Mouse (Mus musculus): ENCODE measurements around the gene Aph1c.
"Not testable (repeated sequence)": the region's sequence is repeated elsewhere in the genome, so short reads cannot be mapped to it uniquely, and the experiment has no call there.

The Aph1c gene

DNA sequence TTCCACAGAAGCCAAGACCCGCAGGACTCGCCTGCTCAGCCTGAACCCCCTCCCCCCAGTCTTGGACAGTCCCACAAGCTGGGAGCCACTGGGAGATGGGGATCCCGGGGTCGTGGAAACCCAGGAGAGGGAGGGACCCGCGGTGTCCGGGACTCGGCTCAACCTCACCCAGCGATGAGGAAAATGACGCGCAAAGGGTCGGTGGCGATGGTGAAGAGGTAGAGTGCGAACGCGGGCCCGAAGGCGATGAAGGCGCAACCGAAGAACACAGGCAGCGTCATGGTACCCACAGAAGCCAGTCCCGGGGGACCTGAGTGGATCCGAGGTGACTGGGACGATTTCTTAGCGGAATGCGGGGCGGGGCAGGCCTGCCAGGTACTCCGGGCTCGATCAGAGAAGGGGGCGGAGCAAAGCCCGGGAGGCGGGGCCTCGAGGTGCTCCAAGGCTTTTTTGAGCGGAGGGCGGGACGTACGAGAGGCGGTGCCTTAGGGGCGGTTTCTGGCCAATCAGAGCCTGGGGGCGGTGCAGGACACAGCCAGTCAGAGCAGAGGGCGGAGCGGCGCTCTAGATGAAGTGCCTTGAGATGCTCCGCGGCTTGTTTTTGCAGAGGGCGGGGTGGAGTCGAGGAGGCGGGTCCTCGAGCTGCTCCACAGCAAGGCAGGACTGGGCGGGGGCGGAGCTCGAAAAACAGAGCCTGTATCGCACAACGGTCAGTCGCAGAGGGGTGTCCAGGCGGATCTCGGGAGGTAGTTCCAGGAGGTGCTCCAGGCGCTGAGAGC lies at the start of gene Aph1c:
Aph1c (minus strand) TSS at position 409 of the 779 bp plus-strand sequence.
- DNase-seq (ENCODE audit: low read depth, low spot score): peak; percentile 98

DNA sequence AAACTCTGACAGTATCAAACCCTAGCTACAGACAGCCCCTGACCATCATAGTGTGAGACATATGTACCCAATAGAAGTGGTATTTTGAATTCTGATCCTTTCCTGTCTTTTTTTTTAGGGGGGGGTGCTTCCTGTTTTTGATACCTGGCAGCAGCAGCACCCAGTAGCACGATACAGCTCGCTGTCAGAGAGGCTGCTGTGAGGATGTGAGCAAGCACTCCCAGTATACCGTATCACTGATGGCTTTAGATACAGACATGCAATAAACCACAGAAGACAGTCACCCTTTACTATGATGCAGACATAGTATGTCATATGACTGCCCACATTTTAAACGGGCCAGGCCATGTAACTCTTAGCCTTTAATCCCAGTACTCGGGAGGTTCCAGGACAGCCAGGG lies 49.0 kb upstream of the Aph1c start:
- no peak for DNase-seq (ENCODE audit: low read depth, low spot score)

DNA sequence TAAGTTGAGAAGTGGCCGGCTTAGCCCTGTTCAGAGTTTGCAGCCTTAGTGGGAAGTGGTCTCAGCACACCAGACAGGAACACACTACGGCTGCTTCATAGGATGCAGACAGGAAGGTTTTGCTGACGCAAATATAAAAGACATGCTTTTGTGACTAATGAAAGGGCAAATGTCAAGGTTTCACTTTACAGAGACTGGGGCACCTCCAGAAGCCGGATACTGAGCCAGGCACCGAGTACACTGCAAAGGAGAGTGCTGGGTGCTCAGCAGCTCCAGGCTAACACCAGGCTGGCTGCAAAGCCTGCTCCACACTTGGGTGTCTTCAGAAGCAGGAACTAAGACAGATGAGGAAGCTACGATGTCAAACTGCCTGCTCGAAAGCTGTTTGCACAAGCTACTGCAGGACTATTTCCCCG lies 47.9 kb upstream of the Aph1c start:
- no peak for DNase-seq (ENCODE audit: low read depth, low spot score)

DNA sequence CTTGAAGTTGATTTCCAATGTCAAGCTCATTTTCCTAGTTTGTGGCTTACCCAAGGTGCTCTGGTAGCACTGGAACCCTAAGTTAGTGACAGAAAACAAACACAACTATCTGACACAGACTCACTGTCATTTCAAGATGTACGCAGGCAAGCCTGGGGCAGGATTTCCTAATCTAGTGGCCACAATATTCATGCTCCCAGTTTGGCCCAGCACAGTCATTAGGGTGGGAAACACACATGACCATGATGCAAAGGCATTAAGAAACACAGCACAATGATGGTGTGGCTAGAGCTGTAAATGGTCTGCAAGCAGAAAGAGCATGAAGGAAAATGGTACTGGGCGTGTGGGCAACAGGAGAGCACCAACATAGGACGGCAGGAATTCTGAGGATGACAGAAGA lies 47.3 kb upstream of the Aph1c start:
- DNase-seq (ENCODE audit: low read depth, low spot score): no peak

DNA sequence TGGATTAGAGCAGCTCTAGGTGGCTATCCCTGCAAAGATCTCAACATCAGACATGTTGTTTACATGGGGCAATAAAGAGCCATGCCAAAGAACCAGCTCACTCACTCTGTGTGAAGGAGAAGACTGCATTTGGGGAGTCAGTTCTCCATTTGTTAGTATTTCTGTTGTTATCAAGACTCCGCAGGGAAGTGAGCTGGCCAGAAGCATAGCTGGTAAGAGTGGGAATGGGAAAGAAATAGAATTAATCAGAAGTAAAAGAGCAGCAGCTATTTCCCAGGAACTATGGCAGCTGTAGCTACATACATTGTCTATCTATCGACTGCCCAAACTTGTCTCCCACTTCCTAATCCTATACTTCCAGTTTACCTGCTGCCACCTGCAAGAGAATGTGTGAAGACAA lies 46.2 kb upstream of the Aph1c start:
- no peak for DNase-seq (ENCODE audit: low read depth, low spot score)

DNA sequence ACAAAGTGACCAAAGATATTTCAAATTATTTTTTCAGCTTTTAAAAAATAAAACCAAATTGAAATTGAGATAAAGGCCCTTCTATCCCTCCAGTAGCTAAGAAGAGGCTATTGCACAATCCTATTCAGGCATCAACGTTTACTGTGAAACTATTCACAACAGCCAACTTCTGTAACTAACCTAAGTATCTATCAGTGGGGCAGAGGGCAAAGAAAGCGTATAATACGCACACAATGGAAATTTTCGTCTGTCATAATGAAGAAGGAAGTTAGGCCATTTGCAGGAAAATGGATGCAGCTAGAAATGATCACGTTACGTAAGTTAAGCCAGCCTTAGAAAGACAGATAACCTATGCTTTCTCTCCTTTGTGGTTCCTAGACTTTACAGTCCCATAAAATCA lies 45.0 kb upstream of the Aph1c start:
- DNase-seq (ENCODE audit: low read depth, low spot score): no peak

DNA sequence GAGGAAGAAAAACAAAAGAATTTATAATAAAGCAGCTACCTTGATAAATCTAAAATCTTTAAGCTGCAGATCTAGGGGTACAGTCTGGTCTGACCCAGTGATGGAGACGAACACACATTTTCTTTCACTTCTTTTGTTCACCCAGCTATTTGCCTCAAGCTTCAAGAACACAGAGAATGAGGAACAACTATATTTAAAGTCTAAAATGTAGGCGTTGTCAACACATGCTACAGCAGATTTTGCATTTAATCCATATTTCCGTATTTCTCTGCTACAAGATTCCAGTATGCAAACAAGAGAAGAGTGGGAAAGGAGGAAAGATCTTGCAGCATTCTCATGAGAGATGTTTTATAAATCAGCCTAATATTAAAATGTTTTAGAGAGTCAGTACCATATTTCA lies 44.4 kb upstream of the Aph1c start:
- DNase-seq (ENCODE audit: low read depth, low spot score): no peak

DNA sequence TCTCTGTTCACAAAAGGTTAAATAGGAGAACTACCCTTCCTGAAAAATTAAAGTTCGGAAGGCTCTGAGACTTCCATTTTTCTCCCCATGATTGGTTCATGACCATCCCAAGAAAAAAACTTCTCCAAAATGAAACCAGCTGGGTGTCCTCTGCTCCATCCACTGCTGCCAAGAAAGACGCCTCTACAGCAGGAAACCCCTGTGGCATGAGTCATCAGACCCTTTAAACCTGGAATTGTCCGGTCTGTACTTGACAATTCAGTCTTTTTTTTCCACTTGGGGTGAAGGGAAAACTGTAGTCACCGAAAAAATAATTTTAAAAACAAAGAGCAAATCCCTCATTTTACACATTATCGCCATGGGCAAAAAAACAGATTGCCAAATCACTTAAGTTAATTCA lies 42.1 kb upstream of the Aph1c start:
- DNase-seq (ENCODE audit: low read depth, low spot score): peak; percentile 70

DNA sequence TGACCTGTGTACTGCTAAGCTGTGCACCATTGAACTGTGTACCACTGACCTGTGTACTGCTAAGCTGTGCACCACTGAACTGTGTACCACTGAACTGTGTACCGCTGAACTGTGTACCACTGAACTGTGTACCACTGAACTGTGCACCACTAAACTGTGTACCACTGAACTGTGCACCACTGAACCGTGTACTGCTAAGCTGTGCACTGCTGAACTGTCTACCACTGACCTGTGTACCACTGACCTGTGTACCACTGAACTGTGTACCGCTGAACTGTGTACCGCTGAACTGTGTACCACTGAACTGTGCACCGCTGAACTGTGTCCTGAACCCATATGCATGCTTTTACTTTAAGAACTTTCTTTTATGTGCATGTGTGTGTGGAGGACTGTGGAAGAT lies 39.8 kb upstream of the Aph1c start:
- no peak for DNase-seq (ENCODE audit: low read depth, low spot score)

DNA sequence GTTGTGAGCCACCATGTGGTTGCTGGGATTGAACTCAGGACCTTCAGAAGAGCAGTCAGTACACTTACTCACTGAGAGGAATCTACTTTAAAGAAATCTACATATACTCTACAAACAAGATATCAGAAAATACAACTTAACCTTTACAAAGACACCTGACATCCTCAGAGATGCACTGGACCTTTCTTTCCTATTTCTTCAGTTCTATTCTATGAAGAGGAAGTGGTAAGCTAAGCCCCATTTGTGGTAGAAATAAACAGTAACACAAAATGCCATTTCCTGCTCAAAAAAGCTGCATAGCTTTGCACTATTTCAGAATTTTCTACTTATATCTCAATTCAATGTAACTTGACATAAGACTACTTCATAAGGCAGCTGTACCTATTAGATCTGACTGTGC lies 39.0 kb upstream of the Aph1c start:
- no peak for DNase-seq (ENCODE audit: low read depth, low spot score)

DNA sequence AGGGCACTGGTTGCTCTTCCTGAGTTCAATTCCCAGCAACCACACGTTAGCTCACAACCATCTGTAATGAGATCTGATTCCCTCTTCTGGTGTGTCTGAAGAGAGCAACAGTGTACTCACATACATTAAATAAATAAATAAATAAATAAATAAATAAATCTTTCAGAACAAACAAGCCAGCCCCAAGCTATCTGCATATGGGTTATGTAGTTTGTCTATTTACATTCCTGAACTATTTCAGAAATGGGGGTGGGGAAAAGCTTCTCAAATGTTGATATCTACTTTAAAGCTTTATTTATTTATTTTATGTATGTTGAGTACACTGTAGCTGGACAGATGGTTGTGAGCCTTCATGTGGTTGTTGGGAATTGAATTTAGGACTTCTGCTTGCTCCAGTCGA lies 38.5 kb upstream of the Aph1c start:
- DNase-seq (ENCODE audit: low read depth, low spot score): not testable (repeated sequence)

DNA sequence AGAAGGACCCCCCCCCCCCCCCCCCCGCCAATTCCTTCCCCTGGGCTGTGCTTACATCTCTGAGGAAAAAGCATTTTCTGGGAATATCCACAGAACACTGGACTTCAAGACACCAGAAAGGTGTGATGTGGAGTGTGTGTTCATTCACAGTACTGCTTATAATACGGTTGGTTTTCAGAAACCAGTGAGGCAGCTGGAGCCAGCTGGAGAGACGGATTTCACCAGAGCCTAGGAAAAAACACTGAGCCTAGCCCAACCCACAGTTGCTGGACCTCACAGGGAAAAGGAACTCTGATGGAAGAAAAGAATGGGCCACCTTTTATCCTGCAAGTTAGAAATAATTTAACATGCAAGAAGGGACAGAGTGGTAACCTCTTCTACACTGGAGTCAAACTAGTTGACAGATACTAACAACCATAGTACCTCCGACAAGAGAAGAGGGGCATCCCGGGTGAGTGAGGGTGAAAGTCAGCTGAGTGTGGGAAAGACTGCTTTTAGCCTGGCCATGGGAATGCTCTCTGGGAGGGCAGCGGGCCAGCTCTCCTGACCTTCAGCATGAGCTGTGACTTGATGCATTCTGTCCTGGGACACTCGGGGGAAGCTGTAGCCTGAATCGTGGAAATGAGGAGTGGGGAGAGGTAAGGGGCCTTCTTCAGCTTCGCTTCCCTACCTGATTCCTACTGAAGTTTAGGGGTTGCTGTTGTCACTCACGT lies 37.6 kb upstream of the Aph1c start:
- no peak for DNase-seq (ENCODE audit: low read depth, low spot score)

DNA sequence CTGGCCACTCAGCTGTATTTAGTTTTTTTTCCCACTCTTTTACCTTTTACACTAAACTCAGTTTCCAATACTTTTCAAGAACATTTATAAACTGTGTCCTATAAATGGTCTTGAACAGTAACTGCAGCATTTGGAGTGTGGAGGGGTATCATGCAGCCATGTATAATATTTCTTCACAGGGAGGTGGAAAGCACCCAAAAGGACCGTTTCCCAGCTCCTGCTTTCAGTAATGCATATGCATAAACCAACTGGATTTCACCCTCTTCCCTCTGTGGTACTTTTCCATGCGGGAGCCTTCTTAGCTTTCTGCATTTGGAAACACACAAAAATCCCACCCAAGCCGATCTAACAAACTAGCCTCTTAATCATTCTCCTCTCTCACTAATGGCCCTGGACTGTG lies 30.2 kb upstream of the Aph1c start:
- DNase-seq (ENCODE audit: low read depth, low spot score): no peak

DNA sequence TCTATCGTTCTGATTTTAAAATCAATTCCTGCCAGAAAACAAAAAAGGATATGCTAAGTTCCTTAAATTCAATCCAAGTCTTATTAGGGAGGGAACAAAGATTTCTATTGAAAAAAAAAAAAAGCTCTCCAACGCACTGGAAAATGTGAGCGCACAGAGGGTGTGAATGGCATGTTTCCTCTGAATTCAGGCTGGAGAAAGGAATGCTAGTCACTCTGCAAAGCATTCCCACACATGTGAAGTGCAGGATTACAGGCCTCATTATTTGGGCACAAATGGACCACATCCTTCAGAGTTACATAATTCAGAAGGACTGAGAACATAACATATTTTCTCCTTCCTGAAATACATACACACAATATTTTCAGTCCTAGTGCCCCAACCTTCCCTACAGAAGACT lies 28.9 kb upstream of the Aph1c start:
- DNase-seq (ENCODE audit: low read depth, low spot score): peak; percentile 44

DNA sequence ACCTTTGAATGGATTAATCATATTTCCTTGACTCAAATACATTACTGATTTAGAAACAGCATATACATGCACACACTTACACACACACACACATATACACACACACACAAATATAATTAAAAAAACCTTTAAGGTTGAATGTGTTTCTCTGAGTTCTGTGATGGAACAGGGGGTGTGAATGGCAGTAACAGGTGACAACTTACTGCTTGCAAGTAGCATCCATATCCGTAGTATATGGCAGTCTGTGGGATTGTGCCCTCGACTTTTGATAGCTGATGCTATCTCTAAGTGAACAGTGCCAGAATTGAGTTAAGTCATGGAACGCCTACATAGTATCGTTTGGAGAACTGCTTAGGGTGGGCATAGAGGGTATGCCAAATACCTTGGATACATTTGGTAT lies 27.7 kb upstream of the Aph1c start:
- no peak for DNase-seq (ENCODE audit: low read depth, low spot score)

DNA sequence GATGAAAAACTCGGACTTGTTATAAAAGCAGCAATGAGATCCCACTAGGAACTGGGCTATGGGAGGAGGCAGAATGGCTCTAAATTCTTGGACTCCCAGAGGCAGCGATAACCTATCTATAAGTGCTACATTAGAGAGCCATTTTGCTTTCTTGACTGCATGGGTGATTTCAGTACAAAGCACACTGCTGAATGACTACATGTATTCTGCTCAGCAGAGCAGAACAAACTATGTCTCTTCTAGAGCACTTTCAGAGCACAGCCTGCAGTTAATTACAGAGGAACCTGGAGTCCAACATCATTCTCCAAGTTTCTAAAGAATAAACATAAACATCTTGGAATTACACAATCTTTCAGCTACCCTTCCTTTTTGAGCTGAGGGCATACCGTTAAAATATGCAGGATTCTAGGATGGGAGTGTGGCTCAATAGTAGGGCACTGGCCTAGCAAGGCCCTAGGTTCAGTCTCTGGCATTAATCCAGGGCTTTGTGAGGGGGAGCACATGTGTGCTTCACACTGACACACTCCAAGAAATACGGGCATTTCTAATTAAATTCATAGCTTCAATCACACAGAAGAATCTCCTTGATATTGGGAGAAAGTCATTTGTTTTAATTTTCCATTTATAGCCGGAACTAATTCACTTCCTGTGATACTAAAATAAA lies 26.7 kb upstream of the Aph1c start:
- no peak for DNase-seq (ENCODE audit: low read depth, low spot score)

DNA sequence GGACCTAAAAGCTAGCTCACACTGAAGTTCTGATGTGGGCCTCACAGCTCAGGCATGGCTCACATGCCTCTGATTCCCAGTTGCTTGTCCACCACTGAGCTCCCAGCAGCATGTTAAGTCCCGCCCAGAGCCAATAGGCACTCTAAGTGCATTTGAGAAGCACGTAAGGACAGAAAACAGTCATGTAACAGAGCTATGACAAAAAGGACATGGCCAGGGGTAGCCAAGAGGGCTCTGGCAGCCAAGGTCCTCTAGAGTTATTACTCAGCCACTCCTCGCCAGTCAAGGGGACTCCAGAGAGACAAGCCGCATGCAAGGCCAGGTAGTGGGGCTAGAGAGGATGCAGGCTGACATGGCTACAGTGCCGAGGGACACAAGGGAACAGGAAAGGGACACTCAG lies 25.0 kb upstream of the Aph1c start:
- DNase-seq (ENCODE audit: low read depth, low spot score): no peak

DNA sequence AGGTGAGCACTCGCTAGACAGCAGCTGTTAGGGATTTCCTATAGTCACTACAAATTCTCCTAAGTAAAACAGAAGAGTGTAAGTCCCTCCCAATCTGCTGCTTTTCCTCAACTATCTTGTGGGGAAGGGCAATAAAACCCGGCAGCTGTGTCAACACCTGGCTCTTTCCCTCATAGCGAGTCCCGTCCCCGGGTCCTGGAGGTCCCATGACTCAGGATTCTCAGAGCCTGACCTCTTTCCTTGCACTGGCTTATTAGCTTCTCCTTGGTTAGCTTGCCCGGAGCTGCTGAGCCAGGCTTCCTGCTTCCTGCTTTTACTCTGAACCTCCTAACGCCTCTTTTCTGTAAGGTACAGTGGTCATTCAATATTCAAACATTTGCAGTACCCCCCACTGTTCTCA lies 21.3 kb upstream of the Aph1c start:
- DNase-seq (ENCODE audit: low read depth, low spot score): no peak

DNA sequence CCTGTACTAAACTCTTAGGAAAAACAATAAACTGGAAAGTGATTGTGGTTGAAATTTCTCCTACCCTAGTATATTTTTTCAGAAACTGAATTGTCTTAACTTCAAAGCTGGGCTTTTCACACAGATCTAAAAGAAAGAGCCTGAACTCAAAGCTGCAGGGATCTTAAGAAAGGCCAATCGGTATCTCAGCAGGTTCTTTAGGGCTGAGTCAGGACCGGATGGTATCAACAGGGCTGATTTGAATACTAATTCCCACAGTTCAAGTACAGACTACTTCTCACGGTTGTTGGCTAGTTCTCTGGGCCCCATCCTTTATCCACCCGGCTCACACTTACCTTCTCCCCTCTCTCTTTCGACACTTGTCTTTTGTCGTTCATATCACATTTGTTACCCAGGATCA lies 18.1 kb upstream of the Aph1c start:
- DNase-seq (ENCODE audit: low read depth, low spot score): no peak

DNA sequence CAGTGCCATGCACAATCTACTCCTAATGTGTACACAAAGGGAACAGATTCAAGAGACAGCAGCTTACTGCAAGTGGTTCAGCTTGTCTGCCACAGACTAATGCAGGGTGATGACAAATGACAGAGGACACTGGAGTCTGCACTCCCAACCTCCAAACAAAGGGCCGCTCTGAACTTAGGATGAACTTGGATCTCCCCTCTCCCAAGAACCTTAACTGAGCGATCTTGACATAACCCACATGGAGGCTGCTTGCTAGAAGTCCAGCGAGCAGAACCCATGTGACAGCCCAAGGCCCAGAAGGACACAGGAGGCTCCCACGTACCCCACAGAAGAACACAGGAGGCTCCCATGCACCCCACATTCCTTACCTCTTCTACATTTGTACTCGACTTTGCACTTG lies 16.4 kb upstream of the Aph1c start:
- no peak for DNase-seq (ENCODE audit: low read depth, low spot score)

DNA sequence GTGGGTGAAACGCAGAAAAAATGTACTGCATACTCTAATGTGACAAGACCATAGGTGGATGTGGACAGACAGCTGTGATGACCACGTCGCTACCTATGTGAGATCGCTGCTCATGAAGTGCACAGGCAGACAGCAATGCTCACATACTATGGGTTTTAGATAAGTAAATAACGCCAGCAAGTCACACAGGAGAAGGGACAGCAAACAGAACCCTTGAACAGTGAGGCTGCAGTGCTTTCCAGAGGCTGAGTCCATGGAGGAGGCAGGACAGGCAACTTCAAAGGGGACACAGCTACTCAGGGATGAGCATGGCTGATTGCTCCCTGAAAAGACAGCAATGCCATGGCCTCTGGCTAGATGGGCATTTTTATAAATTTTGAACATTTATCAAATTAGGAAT lies 12.3 kb upstream of the Aph1c start:
- no peak for DNase-seq (ENCODE audit: low read depth, low spot score)

DNA sequence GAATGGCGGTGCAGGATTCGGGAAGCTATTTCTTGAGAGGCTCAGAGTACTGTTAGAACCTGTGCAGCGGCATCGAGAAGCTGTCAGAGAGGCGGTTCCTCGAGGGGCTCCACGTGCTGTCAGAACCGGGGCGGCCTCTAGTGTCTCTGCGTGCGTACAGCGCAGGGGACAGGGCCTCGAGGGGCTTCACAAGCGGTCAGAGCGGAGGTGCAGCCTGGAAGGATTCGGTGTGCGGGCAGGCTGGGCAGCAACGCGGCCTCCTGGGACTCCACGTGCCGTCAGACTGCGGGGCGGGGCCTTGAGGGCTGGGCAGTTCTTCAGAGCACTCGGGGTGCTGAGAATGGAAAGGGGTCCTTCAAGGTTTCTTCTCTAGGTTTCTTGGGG lies 563 bp upstream of the Aph1c start:
- DNase-seq (ENCODE audit: low read depth, low spot score): no peak

DNA sequence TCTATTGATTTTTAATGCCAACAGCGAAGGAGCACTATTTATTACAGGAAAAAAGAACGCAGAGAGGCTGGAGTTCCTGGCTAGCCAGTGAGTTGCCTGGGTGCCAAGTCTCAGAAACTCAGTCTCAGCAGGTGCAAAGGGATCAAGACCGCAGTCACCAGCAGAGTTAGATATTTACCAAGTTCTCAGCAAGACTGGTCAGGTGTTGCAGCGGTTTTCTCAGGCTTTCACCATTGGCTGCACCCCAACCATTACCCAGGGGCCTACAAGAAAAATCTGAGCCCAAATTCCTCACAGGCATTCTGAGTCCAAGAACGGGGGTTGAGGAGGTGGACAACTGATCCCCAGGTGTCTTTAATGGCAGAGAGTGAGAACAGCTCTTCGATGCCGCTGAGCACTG lies 675 bp downstream of the Aph1c start:
- no peak for DNase-seq (ENCODE audit: low read depth, low spot score)

Data from skeletal muscle tissue, adult 2 months (tissue).